In genomic region chr8:106920395-106920741, GRCm38 (mm10) we compare ENCODE assay signal across 24 mouse cellular contexts. TPM values are rescaled to one million over a fixed set of nuclear protein-coding genes. Genes with fewer than 3 reads are reported as not detected.
A peak's percentile ranks its signal among the peaks of the same experiment; 100 is the strongest.
DNase-seq lines count a peak whose midpoint lies in the region; ATAC-seq and TF ChIP-seq lines count a peak whose summit lies in the region.
"Had no signal": no experiment of that assay in that cellular context is flagged by ENCODE, and none has a peak within 500 bp of the region (broad histone marks: within the 10 kb centered on the region; RNA-seq: fewer than 3 reads in every experiment).

No protein-coding gene starts in this region.

- WGBS in liver, postnatal 0 days (ENCODE audit: insufficient replicate concordance), result 90% methylated on average over 5 of the region's 5 CpGs

- ATAC-seq in liver, postnatal 0 days, result no peak
- 0 out of 2 replicates have a peak, but pooled peaks have one; percentile 14 for ATAC-seq in megakaryocyte progenitor cell, adult 5-6 weeks (replicated peaks; ENCODE audit: poor library complexity)
- ATAC-seq: forebrain, embryonic 13.5 days; hindbrain, embryonic 16.5 days; intestine, embryonic 16.5 days had no signal

- no peak overlapping the region for H3K9ac ChIP-seq in liver, postnatal 0 days (replicated peaks)
- H3K9ac ChIP-seq in CH12.LX (ENCODE audit: insufficient read depth, low read depth), result no peak overlapping the region
- H3K9ac ChIP-seq: embryonic facial prominence, embryonic 13.5 days; forebrain, embryonic 13.5 days; kidney, embryonic 15.5 days; neural tube, embryonic 15.5 days had no signal

- TF ChIP-seq RAD21 in CH12.LX (IDR thresholded peaks at IDR 0.05; ENCODE audit: low read depth, low read length), result no peak; the same call in 1 of the 2 replicates

- DNase-seq in liver, postnatal 0 days, result no peak
- DNase-seq in liver (no peak), CH12.LX (ENCODE audit: extremely low read depth) (no peak), ES-CJ7 (ENCODE audit: low read depth, low spot score) (peak; percentile 58)
- no peak for DNase-seq in heart, adult 9 months (ENCODE audit: low spot score in 2 of 2)
- DNase-seq in adrenal gland, adult 8-10 months, result no peak
- DNase-seq: cerebellum, adult 8-10 months; cerebellum, postnatal 36 days; embryo, embryonic 11 days; kidney, postnatal 4 days had no signal

- dilution Hi-C loops in CH12.LX (cut with MboI; ENCODE audit: extremely low pct_ligation_motif_present, extremely low pct_unique_long_range_greater_than_20kb, low sequenced_read_pairs), result no loop called here

- H3K27ac ChIP-seq in liver, postnatal 0 days (ENCODE audit: low read depth), result no peak overlapping the region
- H3K27ac ChIP-seq in CH12.LX (ENCODE audit: insufficient read depth, low read depth), result no peak overlapping the region
- H3K27ac ChIP-seq: embryonic facial prominence, embryonic 13.5 days; heart, embryonic 10.5 days; hindbrain, embryonic 10.5 days; kidney, embryonic 15.5 days; limb, embryonic 10.5 days; macrophage; midbrain, embryonic 10.5 days; neural tube, embryonic 15.5 days had no signal

- in situ Hi-C loops in CH12.LX (cut with MboI; ENCODE audit: low pct_ligation_motif_present, low pct_unique_long_range_greater_than_20kb, low sequenced_read_pairs), result no loop called here

- H3K27me3 ChIP-seq in liver, postnatal 0 days (ENCODE audit: insufficient read depth, low read length), result no peaks in the 10 kb centered on the region
- H3K27me3 ChIP-seq in CH12.LX (replicated peaks), result no peaks in the 10 kb centered on the region
- H3K27me3 ChIP-seq: embryonic facial prominence, embryonic 13.5 days; forebrain, embryonic 13.5 days; kidney, embryonic 15.5 days; neural tube, embryonic 15.5 days had no signal

- no peak overlapping the region for H3K4me2 ChIP-seq in liver, postnatal 0 days (ENCODE audit: low read depth, low read length)
- no peak overlapping the region for H3K4me2 ChIP-seq in CH12.LX (ENCODE audit: insufficient read depth, low read depth, poor library complexity, severe bottlenecking)
- H3K4me2 ChIP-seq: embryonic facial prominence, embryonic 13.5 days; forebrain, embryonic 13.5 days; kidney, embryonic 15.5 days; neural tube, embryonic 15.5 days had no signal

- TF ChIP-seq POLR2A in CH12.LX (IDR thresholded peaks at IDR 0.05; ENCODE audit: low read depth, low read length), result no peak

- no peak overlapping the region for H3K4me3 ChIP-seq in liver, postnatal 0 days (ENCODE audit: low read depth, low read length)
- no peak overlapping the region for H3K4me3 ChIP-seq in CH12.LX (replicated peaks in 1 of 3; ENCODE audit: low read depth in 2 of 3, low read length in 2 of 3, poor library complexity in 1 of 3)
- H3K4me3 ChIP-seq: embryonic facial prominence, embryonic 13.5 days; erythroblast, embryonic 14.5 days; forebrain, embryonic 13.5 days; heart, embryonic 10.5 days; hindbrain, embryonic 10.5 days; kidney, embryonic 15.5 days; limb, embryonic 10.5 days; midbrain, embryonic 10.5 days; neural tube, embryonic 15.5 days had no signal

- H3K9me3 ChIP-seq in liver, postnatal 0 days (ENCODE audit: low read length), result no peaks in the 10 kb centered on the region
- no peaks in the 10 kb centered on the region for H3K9me3 ChIP-seq in CH12.LX (replicated peaks; ENCODE audit: low read length)
- H3K9me3 ChIP-seq: embryonic facial prominence, embryonic 13.5 days; forebrain, embryonic 13.5 days; heart, embryonic 10.5 days; hindbrain, embryonic 10.5 days; kidney, embryonic 15.5 days; limb, embryonic 10.5 days; midbrain, embryonic 10.5 days; neural tube, embryonic 15.5 days had no signal

- no peak for TF ChIP-seq EP300 in liver, postnatal 0 days (IDR thresholded peaks at IDR 0.05; ENCODE audit: low read depth)
- TF ChIP-seq EP300 in CH12.LX (IDR thresholded peaks at IDR 0.05; ENCODE audit: low read length), result no peak

- peaks cover 56% of the 10 kb centered on the region for H3K36me3 ChIP-seq in liver, postnatal 0 days (replicated peaks; ENCODE audit: insufficient read depth, low read length)
- H3K36me3 ChIP-seq in CH12.LX (replicated peaks in 1 of 2; ENCODE audit: control insufficient read depth in 1 of 2, insufficient read depth in 1 of 2, low read length in 1 of 2), result peaks cover 66 to 89% of the 10 kb centered on the region in 2 experiments

- peak; percentile 19; the same call in 1 of the 2 replicates for TF ChIP-seq CTCF in liver, postnatal 0 days (IDR thresholded peaks at IDR 0.05; ENCODE audit: low read depth)
- TF ChIP-seq CTCF in CH12.LX (conservative IDR thresholded peaks at IDR 0.05 in 1 of 2, IDR thresholded peaks at IDR 0.05 in 1 of 2; ENCODE audit: low read depth in 2 of 2, low read length in 2 of 2), result peak in 1 of 2 experiments; percentile 20; a peak in 1 of 4 replicates

- no peaks in the 10 kb centered on the region for H3K4me1 ChIP-seq in liver, postnatal 0 days (ENCODE audit: insufficient read depth)
- no peaks in the 10 kb centered on the region for H3K4me1 ChIP-seq in CH12.LX (ENCODE audit: control insufficient read depth in 1 of 2, insufficient read depth in 2 of 2)
- H3K4me1 ChIP-seq: hindbrain, embryonic 10.5 days; kidney, embryonic 15.5 days; limb, embryonic 10.5 days; midbrain, embryonic 10.5 days; neural tube, embryonic 15.5 days had no signal

- no peaks in the 10 kb centered on the region for H3K79me2 ChIP-seq in CH12.LX (replicated peaks; ENCODE audit: control insufficient read depth, extremely low read depth, insufficient read depth, poor library complexity, severe bottlenecking)

TF ChIP-seq in CH12.LX, 34 proteins besides CTCF, POLR2A, EP300 and RAD21:
- TF ChIP-seq TBP (conservative IDR thresholded peaks at IDR 0.05; ENCODE audit: low read depth, low read length) (no peak), NELFE (IDR thresholded peaks at IDR 0.05; ENCODE audit: low read depth, low read length) (no peak), JUN (IDR thresholded peaks at IDR 0.05; ENCODE audit: insufficient read depth, low read depth, low read length) (no peak), SMC3 (IDR thresholded peaks at IDR 0.05; ENCODE audit: low read depth, low read length) (peak; percentile 14; the same call in 1 of the 2 replicates)

RNA-seq across cellular contexts. Expression of gene Sntb2, which starts 15.2 kb away (rescaled TPM):
- polyA plus RNA-seq in liver, postnatal 0 days (2015; fragmentation: Nextera tagmentation; extraction: Ambion mirVana), result 1.8 and 1.9 TPM in 2 replicates
- 2.1 and 2.3 TPM in 2 replicates for total RNA-seq in CH12.LX (2012; rRNA removed)
- total RNA-seq in CH12.LX (2014; rRNA removed), result 0.86 and 1.4 TPM in 2 replicates
- polyA plus RNA-seq in CH12.LX (2012; ENCODE audit: insufficient read length, low read depth), result 0.95 and 1.3 TPM in 2 replicates
- total RNA-seq in megakaryocyte progenitor cell, adult 5-6 weeks (2015), result 4.3 and 5.0 TPM in 2 replicates
- total RNA-seq in megakaryocyte progenitor cell, adult 5-6 weeks (2017), result 6.9 and 7.9 TPM in 2 replicates
- 10 to 100 TPM; 36.2 to 42.9 (median 38.8) TPM for total RNA-seq in adrenal gland, adult 8-10 months (2022)

RNA-seq across cellular contexts. Expression of gene Utp4, which starts 26.9 kb away (rescaled TPM):
- 20.7 and 22.4 TPM in 2 replicates for polyA plus RNA-seq in liver, postnatal 0 days (2015; fragmentation: Nextera tagmentation; extraction: Ambion mirVana)
- 80.6 and 114 TPM in 2 replicates for total RNA-seq in CH12.LX (2012; rRNA removed)
- total RNA-seq in CH12.LX (2014; rRNA removed), result 152 and 156 TPM in 2 replicates
- 183 and 202 TPM in 2 replicates for polyA plus RNA-seq in CH12.LX (2012; ENCODE audit: insufficient read length, low read depth)
- total RNA-seq in megakaryocyte progenitor cell, adult 5-6 weeks (2015), result 66.8 and 76.6 TPM in 2 replicates
- 47.4 and 53.2 TPM in 2 replicates for total RNA-seq in megakaryocyte progenitor cell, adult 5-6 weeks (2017)
- total RNA-seq in adrenal gland, adult 8-10 months (2022), result 10 to 100 TPM; 38.8 to 43.1 (median 42.6) TPM

RNA-seq across cellular contexts. Expression of gene Has3, which starts 50.3 kb away (rescaled TPM):
- polyA plus RNA-seq in liver, postnatal 0 days (2015; fragmentation: Nextera tagmentation; extraction: Ambion mirVana), result 0.05 TPM in 1 of 2 replicates, not detected in the other
- total RNA-seq in CH12.LX (2012; rRNA removed), result 3.7 and 4.7 TPM in 2 replicates
- total RNA-seq in CH12.LX (2014; rRNA removed), result 0.07 TPM in 1 of 2 replicates, not detected in the other
- polyA plus RNA-seq in CH12.LX (2012; ENCODE audit: insufficient read length, low read depth), result 0.29 and 0.31 TPM in 2 replicates
- total RNA-seq in megakaryocyte progenitor cell, adult 5-6 weeks (2015), result not detected in 2 replicates
- total RNA-seq in megakaryocyte progenitor cell, adult 5-6 weeks (2017), result 0.37 and 0.54 TPM in 2 replicates
- total RNA-seq in adrenal gland, adult 8-10 months (2022), result under 1 TPM; 0.14 to 0.62 (median 0.56) TPM
- total RNA-seq: liver, adult 2 months had no signal
- polyA plus RNA-seq: erythroblast, embryonic 14.5 days had no signal

Comparison
In these comparisons a context has a peak if more than half of its experiments do, and no peak if none do; other contexts are left out.
1. RNA of gene Sntb2, which starts 15.2 kb away (total RNA-seq): 36.2 to 42.9 TPM in adrenal gland, adult 8-10 months; 4.3 to 7.9 TPM in megakaryocyte progenitor cell, adult 5-6 weeks and 0.86 to 2.3 TPM in CH12.LX; every median in the first group is over 4 times any median in the second.